In the genomic region with DNA sequence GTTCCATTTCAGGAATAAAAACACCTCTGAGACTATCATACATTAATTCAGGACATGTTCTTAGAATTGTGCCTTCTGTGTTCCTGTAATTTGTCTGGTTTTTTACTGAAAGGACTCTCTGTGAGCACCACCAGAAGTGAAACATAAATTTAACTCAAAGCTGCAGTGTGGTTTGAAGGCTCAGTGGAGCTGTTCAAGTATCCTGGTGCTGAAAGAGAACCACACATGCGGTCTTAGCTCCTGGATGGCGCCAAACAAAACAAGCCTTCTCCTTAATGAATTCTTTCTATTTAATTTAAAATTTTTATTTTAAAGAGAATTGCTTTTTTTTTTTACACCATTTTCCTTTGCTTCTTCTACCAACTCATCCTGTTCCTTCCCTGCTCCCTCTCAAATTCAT, we compare ENCODE assay signal across 19 mouse cellular contexts. TPM values are rescaled to one million over a fixed set of nuclear protein-coding genes. Genes with fewer than 3 reads are reported as not detected.
DNase-seq lines count a peak whose midpoint lies in the region; ATAC-seq lines count a peak whose summit lies in the region.
"Had no signal": no experiment of that assay in that cellular context is flagged by ENCODE, and none has a peak within 500 bp of the region (broad histone marks: within the 10 kb centered on the region; RNA-seq: fewer than 3 reads in every experiment).

No protein-coding gene starts in this region.

- no peak overlapping the region for H3K9ac ChIP-seq in limb, embryonic 15.5 days
- no peak overlapping the region for H3K9ac ChIP-seq in liver, embryonic 12.5 days
- H3K9ac ChIP-seq: forebrain, embryonic 15.5 days; hindbrain, embryonic 14.5 days; neural tube, embryonic 15.5 days had no signal

- H3K9me3 ChIP-seq in limb, embryonic 15.5 days: no peaks in the 10 kb centered on the region
- no peaks in the 10 kb centered on the region for H3K9me3 ChIP-seq in liver, embryonic 12.5 days (replicated peaks)
- H3K9me3 ChIP-seq: forebrain, embryonic 15.5 days; neural tube, embryonic 15.5 days had no signal

- H3K4me3 ChIP-seq in limb, embryonic 15.5 days: 0 out of 2 replicates have a peak overlapping the region, but pooled peaks have one; percentile 5
- H3K4me3 ChIP-seq in liver, embryonic 12.5 days: no peak overlapping the region
- H3K4me3 ChIP-seq: forebrain, embryonic 15.5 days; heart, adult 2 months; left cerebral cortex, adult 2 months; neural tube, embryonic 15.5 days had no signal

- DNase-seq in kidney, postnatal 4 days: peak; percentile 14 to 18
- no peak for DNase-seq in kidney, adult 18-20 months
- peak; percentile 23 for DNase-seq in A20 (ENCODE audit: low read depth, low spot score)
- DNase-seq in embryo, embryonic 10.5 days (ENCODE audit: low spot score): peak; percentile 47
- DNase-seq: cerebellum, postnatal 36 days; heart, adult 2 months; kidney, adult 11 months; thymus, postnatal 25 days had no signal

- H3K36me3 ChIP-seq in limb, embryonic 15.5 days: no peaks in the 10 kb centered on the region
- no peaks in the 10 kb centered on the region for H3K36me3 ChIP-seq in liver, embryonic 12.5 days
- H3K36me3 ChIP-seq: forebrain, embryonic 15.5 days; neural tube, embryonic 15.5 days had no signal

- no peak for ATAC-seq in limb, embryonic 15.5 days (ENCODE audit: insufficient number of reproducible peaks, low FRiP score, low TSS enrichment, low read depth)
- no peak for ATAC-seq in granulocyte monocyte progenitor cell, adult 5-6 weeks (replicated peaks; ENCODE audit: poor library complexity, severe bottlenecking)
- no peak for ATAC-seq in liver, embryonic 12.5 days
- ATAC-seq: CD4-positive, CD25-positive, alpha-beta regulatory T cell, adult 4 months; forebrain, embryonic 15.5 days had no signal

- H3K4me1 ChIP-seq in limb, embryonic 15.5 days: no peaks in the 10 kb centered on the region
- H3K4me1 ChIP-seq in liver, embryonic 12.5 days: no peaks in the 10 kb centered on the region
- H3K4me1 ChIP-seq: forebrain, embryonic 15.5 days; neural tube, embryonic 15.5 days had no signal

- 58% methylated on average over 2 of the region's 2 CpGs for WGBS in limb, embryonic 15.5 days
- 50% methylated on average over 2 of the region's 2 CpGs for WGBS in liver, embryonic 12.5 days (ENCODE audit: insufficient replicate concordance)

- no peaks in the 10 kb centered on the region for H3K27me3 ChIP-seq in limb, embryonic 15.5 days
- H3K27me3 ChIP-seq in liver, embryonic 12.5 days (replicated peaks): no peaks in the 10 kb centered on the region
- H3K27me3 ChIP-seq: forebrain, embryonic 15.5 days; neural tube, embryonic 15.5 days had no signal

- no peak overlapping the region for H3K4me2 ChIP-seq in limb, embryonic 15.5 days
- H3K4me2 ChIP-seq in liver, embryonic 12.5 days: no peak overlapping the region
- H3K4me2 ChIP-seq: forebrain, embryonic 15.5 days; hindbrain, embryonic 14.5 days; liver, embryonic 11.5 days; neural tube, embryonic 15.5 days had no signal

- H3K27ac ChIP-seq in limb, embryonic 15.5 days: no peak overlapping the region
- no peak overlapping the region for H3K27ac ChIP-seq in liver, embryonic 12.5 days
- H3K27ac ChIP-seq: forebrain, embryonic 15.5 days; heart, adult 2 months; hindbrain, embryonic 14.5 days; left cerebral cortex, adult 2 months; neural tube, embryonic 15.5 days; stomach, postnatal 0 days had no signal

RNA-seq across cellular contexts. Expression of a gene that starts 2.4 kb away (rescaled TPM):
- polyA plus RNA-seq in limb, embryonic 15.5 days (2015; fragmentation: Nextera tagmentation; extraction: Ambion mirVana): 170 and 178 TPM in 2 replicates
- not detected in 2 replicates for total RNA-seq in granulocyte monocyte progenitor cell, adult 5-6 weeks (2014; fragmentation: Nextera tagmentation)
- total RNA-seq in granulocyte monocyte progenitor cell, adult 5-6 weeks (2017): not detected in 2 replicates
- 0.53 and 0.70 TPM in 2 replicates for polyA plus RNA-seq in liver, embryonic 12.5 days (2016; fragmentation: Nextera tagmentation; extraction: Ambion mirVana)
- total RNA-seq: megakaryocyte-erythroid progenitor cell, adult 5-6 weeks had no signal
- polyA plus RNA-seq: CD4-positive, CD25-positive, alpha-beta regulatory T cell, adult 4 months had no signal

Comparison
In these comparisons a context has a peak if more than half of its experiments do, and no peak if none do; other contexts are left out.
1. RNA of a gene that starts 2.4 kb away (polyA plus RNA-seq): 170 to 178 TPM in limb, embryonic 15.5 days; 0.53 to 0.70 TPM in liver, embryonic 12.5 days; every median in the first group is over 100 times any median in the second.